Mouse (Mus musculus): ENCODE data around the gene Leng1. TPM values are rescaled to one million over a fixed set of nuclear protein-coding genes. Genes with fewer than 3 reads are reported as not detected.
A peak's percentile ranks its signal among the peaks of the same experiment; 100 is the strongest.

The Leng1 gene
- total RNA-seq, 4 experiments from 2014 or later, result 10.4 to 12.8 (median 11.8) TPM

GRCm38 (mm10) chr7:3692382-3692986 lies 26.8 kb upstream of the Leng1 start, which contains the start of gene Tsen34:
Gene Tsen34 (plus strand): TSS chr7:3692863.
- no peak for DNase-seq (ENCODE audit: low spot score)

- DNase-seq (ENCODE audit: low spot score), result no peak
These were observed 26.3 kb upstream of the Leng1 start for GRCm38 (mm10) chr7:3691919-3692318.

- DNase-seq (ENCODE audit: low spot score), result no peak
These were observed 20.0 kb upstream of the Leng1 start for GRCm38 (mm10) chr7:3685400-3686187.

GRCm38 (mm10) chr7:3684698-3685097 lies 19.1 kb upstream of the Leng1 start:
- DNase-seq (ENCODE audit: low spot score), result no peak

- DNase-seq (ENCODE audit: low spot score), result no peak
These were observed 18.4 kb upstream of the Leng1 start for GRCm38 (mm10) chr7:3683908-3684550.

- no peak for DNase-seq (ENCODE audit: low spot score)
These were observed 11.7 kb upstream of the Leng1 start, which contains the start of gene Tmc4 for GRCm38 (mm10) chr7:3677342-3677741. Gene Tmc4 (minus strand): TSS chr7:3677553.

GRCm38 (mm10) chr7:3676371-3676770 lies 10.7 kb upstream of the Leng1 start:
- DNase-seq (ENCODE audit: low spot score), result no peak

- DNase-seq (ENCODE audit: low spot score), result no peak
These were observed 9.5 kb upstream of the Leng1 start for GRCm38 (mm10) chr7:3675228-3675548.

- peak; percentile 76 for DNase-seq (ENCODE audit: low spot score)
These were observed 9.0 kb upstream of the Leng1 start for GRCm38 (mm10) chr7:3674507-3675227.

- no peak for DNase-seq (ENCODE audit: low spot score)
These were observed 1.3 kb upstream of the Leng1 start for GRCm38 (mm10) chr7:3666921-3667391.

- DNase-seq (ENCODE audit: low spot score), result no peak
These were observed 971 bp downstream of the Leng1 start for GRCm38 (mm10) chr7:3664524-3665214.

GRCm38 (mm10) chr7:3658578-3658977 lies 7.1 kb downstream of the Leng1 start:
- no peak for DNase-seq (ENCODE audit: low spot score)

GRCm38 (mm10) chr7:3656966-3657365 lies 8.7 kb downstream of the Leng1 start:
- no peak for DNase-seq (ENCODE audit: low spot score)

- no peak for DNase-seq (ENCODE audit: low spot score)
These were observed 19.0 kb downstream of the Leng1 start for GRCm38 (mm10) chr7:3646641-3647040.

- no peak for DNase-seq (ENCODE audit: low spot score)
These were observed 19.5 kb downstream of the Leng1 start for GRCm38 (mm10) chr7:3646188-3646587.

- DNase-seq (ENCODE audit: low spot score), result no peak
These were observed 20.1 kb downstream of the Leng1 start for GRCm38 (mm10) chr7:3645488-3646025.

GRCm38 (mm10) chr7:3644672-3645487 lies 20.8 kb downstream of the Leng1 start, which contains the start of gene Cnot3:
Gene Cnot3 (plus strand): TSS chr7:3645268.
- DNase-seq (ENCODE audit: low spot score), result peak; percentile 99

GRCm38 (mm10) chr7:3644348-3644671 lies 21.3 kb downstream of the Leng1 start:
- no peak for DNase-seq (ENCODE audit: low spot score)

GRCm38 (mm10) chr7:3643843-3644242 lies 21.8 kb downstream of the Leng1 start:
- DNase-seq (ENCODE audit: low spot score), result no peak

- DNase-seq (ENCODE audit: low spot score), result no peak
These were observed 22.2 kb downstream of the Leng1 start for GRCm38 (mm10) chr7:3643412-3643811.

Measured in heart, adult 8-10 months (tissue).